Mouse (Mus musculus) heart, adult 2 months (tissue): Measurements from ENCODE around the gene Mthfs. TPM values are rescaled to one million over a fixed set of nuclear protein-coding genes. Genes with fewer than 3 reads are reported as not detected.
"Not testable (repeated sequence)": the region's sequence is repeated elsewhere in the genome, so short reads cannot be mapped to it uniquely, and the experiment has no call there.

ENCODE experiments used
- DNase-seq, 2 experiments: peaks; one replicate each; pipeline ENCODE4 v3.0.0; 2021
- H3K27ac ChIP-seq: fragments of 200-600 bp; 2 replicates; pipeline ENCODE4 v1.8.1; 2022
- H3K27me3 ChIP-seq: fragments of 200-500 bp; 2 replicates; pipeline ENCODE4 v1.6.1; 2012; ENCODE audit warnings: mild to moderate bottlenecking, low read length, inconsistent platforms, mixed read lengths; ENCODE audit not compliant: control insufficient read depth, insufficient read depth
- H3K36me3 ChIP-seq: fragments of 200-500 bp; 2 replicates; pipeline ENCODE4 v1.6.1; 2012; ENCODE audit warnings: low read length, inconsistent platforms; ENCODE audit not compliant: control insufficient read depth, insufficient read depth
- H3K4me1 ChIP-seq: fragments of 200-500 bp; 2 replicates; pipeline ENCODE4 v1.6.1; 2011; ENCODE audit warnings: low read length; ENCODE audit not compliant: control insufficient read depth, insufficient read depth
- H3K4me3 ChIP-seq: fragments of 200-600 bp; 2 replicates; pipeline ENCODE4 v1.8.1; 2022
- H3K79me2 ChIP-seq: fragments of 200-500 bp; replicated peaks from 2 replicates; pipeline ENCODE4 v1.6.1; 2012; ENCODE audit warnings: mild to moderate bottlenecking, inconsistent platforms, low read length, moderate library complexity, mixed read lengths; ENCODE audit not compliant: control insufficient read depth, insufficient read depth
- H3K9ac ChIP-seq: fragments of 200-500 bp; 2 replicates; pipeline ENCODE4 v1.6.1; 2012; ENCODE audit warnings: low read depth, mild to moderate bottlenecking, control low read depth, inconsistent platforms, low read length, mixed read lengths
- CTCF ChIP-seq: fragments of 200-600 bp; IDR thresholded peaks from 2 replicates; pipeline ENCODE4 v1.8.1; 2022; ENCODE audit warnings: antibody characterized with exemption, mild to moderate bottlenecking, moderate library complexity
- EP300 ChIP-seq: fragments of 200-500 bp; IDR thresholded peaks from 2 replicates; pipeline ENCODE4 v1.6.1; 2011; ENCODE audit warnings: low read depth, low read length, control low read depth; ENCODE audit not compliant: insufficient read depth
- POLR2A ChIP-seq: fragments of 200-500 bp; IDR thresholded peaks from 2 replicates; pipeline ENCODE4 v1.6.1; 2011; ENCODE audit warnings: mild to moderate bottlenecking, low read depth, low read length, control low read depth; ENCODE audit not compliant: insufficient read depth
- WGBS: fragments of 180-500 bp; shearing (Covaris S2); methylation state at CpG from one replicate; pipeline ENCODE4 v1.1.7; 2018; 5-methylcytosine and 5-hydroxymethylcytosine counted together
- intact Hi-C: fragments of 180-260 bp; cut with DNase I; formaldehyde crosslinking; loops from one replicate; pipeline ENCODE4 v1.15.1; 2025
- polyA plus RNA-seq: library from polyadenylated mRNA; depleted of rRNA; stranded (reverse); fragments of >200 nt; gene quantifications from 2 replicates; pipeline ENCODE4 v1.2.3, GENCODE M21; 2012
- total RNA-seq, 2 experiments: library from RNA; stranded (reverse); gene quantifications; 2 replicates each; pipeline ENCODE4 v1.2.3; 2021

Gene Mthfs
- total and polyA plus RNA-seq, 3 experiments = 6.3 to 22.2 (median 15.1) TPM

- intact Hi-C loops = loop anchor here (10.0 kb wide), 1 partner anchor 447 kb away; no protein-coding TSS in a partner anchor
- no peak overlapping the region for H3K4me3 ChIP-seq
- 83% methylated on average over 7 of the region's 7 CpGs for WGBS
- H3K9ac ChIP-seq = no peak overlapping the region
- no peaks in the 10 kb centered on the region for H3K79me2 ChIP-seq
- no peaks in the 10 kb centered on the region for H3K36me3 ChIP-seq
- no peak for TF ChIP-seq CTCF
- TF ChIP-seq POLR2A = no peak
- TF ChIP-seq EP300 = no peak
- no peaks in the 10 kb centered on the region for H3K4me1 ChIP-seq
- H3K27me3 ChIP-seq = no peaks in the 10 kb centered on the region
- H3K27ac ChIP-seq = no peak overlapping the region
- no peak for DNase-seq
These were observed 17.6 kb downstream of the Mthfs start for GRCm38 (mm10) chr9:89228122-89228521.

- 64% methylated on average over 2 of the region's 2 CpGs for WGBS
These were observed 20.5 kb downstream of the Mthfs start for GRCm38 (mm10) chr9:89230897-89231497.

DNA sequence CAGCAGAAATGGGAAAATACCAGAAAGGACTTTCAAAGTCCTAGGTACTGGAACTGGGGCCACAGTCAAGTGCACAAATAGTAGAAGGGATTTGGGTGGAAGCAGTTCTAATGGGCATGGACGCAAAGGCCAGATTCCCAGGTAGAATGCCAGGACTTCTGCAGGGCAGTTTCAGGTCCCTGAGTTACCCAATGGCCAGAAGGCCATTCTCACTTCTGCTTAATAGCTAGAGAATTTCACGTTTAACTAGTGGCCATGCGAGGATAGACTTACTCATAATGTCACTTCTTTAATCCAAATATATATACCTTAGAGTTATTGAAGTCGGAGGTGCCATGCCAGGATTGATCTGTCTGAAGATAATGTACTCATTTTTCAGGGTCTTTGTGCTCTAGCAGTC, 26.7 kb downstream of the Mthfs start:
- H3K27ac ChIP-seq, H3K4me3 ChIP-seq, H3K27me3 ChIP-seq, H3K4me1 ChIP-seq, H3K36me3 ChIP-seq, intact Hi-C loops, H3K79me2 ChIP-seq, DNase-seq, H3K9ac ChIP-seq: not testable (repeated sequence)
- WGBS = 80% methylated on average over 4 of the region's 4 CpGs

More at GRCm38 (mm10) chr9:89230897-89231497, 20.5 kb downstream of the Mthfs start:
- H3K36me3 ChIP-seq, H3K79me2 ChIP-seq, H3K4me3 ChIP-seq, intact Hi-C loops, H3K9ac ChIP-seq, H3K27ac ChIP-seq, H3K27me3 ChIP-seq, H3K4me1 ChIP-seq: not testable (repeated sequence)
- TF ChIP-seq CTCF = peak; percentile 52
- peak in 1 of 2 experiments; percentile 20 for DNase-seq

DNA sequence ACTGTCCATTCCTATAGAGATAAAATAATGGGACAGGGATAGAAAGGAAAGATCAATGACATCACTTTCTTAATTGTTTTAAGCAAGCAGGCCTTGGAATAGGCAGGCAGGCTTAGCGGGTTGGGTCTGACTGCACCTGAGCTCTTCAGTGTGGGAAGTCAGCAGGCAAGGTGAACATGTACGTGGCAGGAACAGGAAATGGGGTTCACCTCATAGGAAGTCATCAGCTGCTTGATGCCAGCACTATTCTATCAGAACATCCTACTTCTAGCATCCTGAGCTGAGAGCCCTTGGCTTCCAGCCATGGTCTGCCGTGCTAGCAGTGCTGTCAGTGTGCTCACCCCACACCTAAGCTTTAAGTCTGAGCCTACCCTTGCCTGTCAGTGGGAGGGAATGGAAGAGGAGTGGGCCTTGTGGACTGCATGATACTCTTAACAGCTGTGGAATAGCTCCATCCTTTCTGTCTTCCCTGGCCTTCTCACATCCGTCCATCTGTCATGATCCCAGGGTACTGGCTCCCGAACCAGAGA, 28.6 kb downstream of the Mthfs start:
- H3K9ac ChIP-seq, H3K79me2 ChIP-seq, H3K36me3 ChIP-seq, H3K4me3 ChIP-seq, H3K27me3 ChIP-seq, H3K4me1 ChIP-seq, intact Hi-C loops, DNase-seq, H3K27ac ChIP-seq: not testable (repeated sequence)
- WGBS = 54% methylated on average over 5 of the region's 5 CpGs

GRCm38 (mm10) chr9:89240516-89241019, 30.1 kb downstream of the Mthfs start:
- H3K36me3 ChIP-seq, H3K27ac ChIP-seq, H3K79me2 ChIP-seq, intact Hi-C loops, DNase-seq, H3K4me3 ChIP-seq, H3K4me1 ChIP-seq, H3K9ac ChIP-seq, H3K27me3 ChIP-seq: not testable (repeated sequence)
- 84% methylated on average over 3 of the region's 3 CpGs for WGBS

DNA sequence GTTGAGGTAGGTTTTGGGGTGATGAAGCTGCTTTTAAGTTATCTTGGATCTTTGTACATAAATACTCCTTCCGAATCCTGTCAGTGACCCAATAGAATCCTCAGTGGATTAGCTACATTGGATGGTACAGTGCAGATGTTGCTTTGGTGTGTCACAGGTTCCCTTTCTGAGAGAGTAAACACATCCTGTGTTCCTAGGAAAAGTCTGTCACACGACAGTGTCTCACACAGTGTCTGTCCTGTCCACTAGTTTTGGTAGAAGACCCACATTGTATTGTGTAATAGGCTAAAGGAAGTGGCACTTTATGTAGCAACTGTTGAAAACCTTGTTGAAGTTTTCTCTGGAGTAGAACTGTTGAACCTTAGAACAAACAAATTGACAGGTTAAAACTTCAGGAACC, 42.9 kb downstream of the Mthfs start:
- Histone ChIP-seq H3K27me3 (no peaks in the 10 kb centered on the region), H3K9ac (no peak overlapping the region), H3K4me1 (no peaks in the 10 kb centered on the region), H3K27ac (no peak overlapping the region), H3K79me2 (no peaks in the 10 kb centered on the region), H3K36me3 (no peaks in the 10 kb centered on the region), H3K4me3 (no peak overlapping the region)
- TF ChIP-seq POLR2A = no peak
- no peak for TF ChIP-seq EP300
- no peak for TF ChIP-seq CTCF
- DNase-seq = no peak
- intact Hi-C loops = no loop called here
- WGBS = 74% methylated on average over 2 of the region's 2 CpGs
